Mouse (Mus musculus): ENCODE data around the gene Saal1.
A peak's percentile ranks its signal among the peaks of the same experiment; 100 is the strongest.
"Not testable (repeated sequence)": the region's sequence is repeated elsewhere in the genome, so short reads cannot be mapped to it uniquely, and the experiment has no call there.

The Saal1 gene

GRCm38 (mm10) chr7:46710390-46710844 is at the start of gene Saal1:
TSS of gene Saal1 (minus strand) at chr7:46710680.
- peak; percentile 81 for DNase-seq (ENCODE audit: low spot score)

- DNase-seq (ENCODE audit: low spot score), result no peak
These were observed 41.0 kb upstream of the Saal1 start, which contains the start of gene Saa2 for GRCm38 (mm10) chr7:46751490-46751889. TSS of gene Saa2 (plus strand) at chr7:46751790.

- DNase-seq (ENCODE audit: low spot score), result no peak
These were observed 38.0 kb upstream of the Saal1 start for GRCm38 (mm10) chr7:46748459-46748858.

- no peak for DNase-seq (ENCODE audit: low spot score)
These were observed 35.9 kb upstream of the Saal1 start for GRCm38 (mm10) chr7:46746381-46746780.

- no peak for DNase-seq (ENCODE audit: low spot score)
These were observed 35.3 kb upstream of the Saal1 start for GRCm38 (mm10) chr7:46745816-46746215.

- DNase-seq (ENCODE audit: low spot score), result not testable (repeated sequence)
These were observed 32.4 kb upstream of the Saal1 start, which contains the start of gene Saa1 for GRCm38 (mm10) chr7:46742880-46743279. TSS of gene Saa1 (minus strand) at chr7:46742980.

GRCm38 (mm10) chr7:46740041-46740440 is 29.6 kb upstream of the Saal1 start:
- not testable (repeated sequence) for DNase-seq (ENCODE audit: low spot score)

- DNase-seq (ENCODE audit: low spot score), result no peak
These were observed 28.3 kb upstream of the Saal1 start for GRCm38 (mm10) chr7:46738561-46739460.

GRCm38 (mm10) chr7:46734983-46735382 is 24.5 kb upstream of the Saal1 start:
- no peak for DNase-seq (ENCODE audit: low spot score)

GRCm38 (mm10) chr7:46732458-46732857 is 22.0 kb upstream of the Saal1 start, which contains the start of gene Saa4:
TSS of gene Saa4 (minus strand) at chr7:46732603.
- DNase-seq (ENCODE audit: low spot score), result no peak

GRCm38 (mm10) chr7:46727584-46727983 is 17.1 kb upstream of the Saal1 start:
- DNase-seq (ENCODE audit: low spot score), result no peak

- DNase-seq (ENCODE audit: low spot score), result no peak
These were observed 13.9 kb upstream of the Saal1 start for GRCm38 (mm10) chr7:46724396-46724795.

GRCm38 (mm10) chr7:46723849-46724248 is 13.4 kb upstream of the Saal1 start:
- DNase-seq (ENCODE audit: low spot score), result no peak

GRCm38 (mm10) chr7:46723354-46723753 is 12.9 kb upstream of the Saal1 start:
- no peak for DNase-seq (ENCODE audit: low spot score)

GRCm38 (mm10) chr7:46720460-46720859 is 10.0 kb upstream of the Saal1 start:
- DNase-seq (ENCODE audit: low spot score), result no peak

GRCm38 (mm10) chr7:46719526-46719925 is 9.0 kb upstream of the Saal1 start:
- DNase-seq (ENCODE audit: low spot score), result no peak

- DNase-seq (ENCODE audit: low spot score), result no peak
These were observed 8.3 kb upstream of the Saal1 start for GRCm38 (mm10) chr7:46718591-46719270.

- no peak for DNase-seq (ENCODE audit: low spot score)
These were observed 6.4 kb upstream of the Saal1 start for GRCm38 (mm10) chr7:46716897-46717296.

- DNase-seq (ENCODE audit: low spot score), result no peak
These were observed 5.1 kb upstream of the Saal1 start, which contains the start of gene Saa3 for GRCm38 (mm10) chr7:46715600-46715999. TSS of gene Saa3 (minus strand) at chr7:46715700.

- peak; percentile 46 for DNase-seq (ENCODE audit: low spot score)
These were observed 4.0 kb upstream of the Saal1 start for GRCm38 (mm10) chr7:46714518-46714917.

- peak; percentile 8 for DNase-seq (ENCODE audit: low spot score)
These were observed 1.8 kb upstream of the Saal1 start for GRCm38 (mm10) chr7:46712250-46712649.

GRCm38 (mm10) chr7:46700521-46701025 is 9.9 kb downstream of the Saal1 start:
- no peak for DNase-seq (ENCODE audit: low spot score)

GRCm38 (mm10) chr7:46696754-46697153 is 13.7 kb downstream of the Saal1 start:
- no peak for DNase-seq (ENCODE audit: low spot score)

Measured in spleen, adult 12 weeks (tissue).